Mouse (Mus musculus): ENCODE measurements around the gene Fuca1.

DNA sequence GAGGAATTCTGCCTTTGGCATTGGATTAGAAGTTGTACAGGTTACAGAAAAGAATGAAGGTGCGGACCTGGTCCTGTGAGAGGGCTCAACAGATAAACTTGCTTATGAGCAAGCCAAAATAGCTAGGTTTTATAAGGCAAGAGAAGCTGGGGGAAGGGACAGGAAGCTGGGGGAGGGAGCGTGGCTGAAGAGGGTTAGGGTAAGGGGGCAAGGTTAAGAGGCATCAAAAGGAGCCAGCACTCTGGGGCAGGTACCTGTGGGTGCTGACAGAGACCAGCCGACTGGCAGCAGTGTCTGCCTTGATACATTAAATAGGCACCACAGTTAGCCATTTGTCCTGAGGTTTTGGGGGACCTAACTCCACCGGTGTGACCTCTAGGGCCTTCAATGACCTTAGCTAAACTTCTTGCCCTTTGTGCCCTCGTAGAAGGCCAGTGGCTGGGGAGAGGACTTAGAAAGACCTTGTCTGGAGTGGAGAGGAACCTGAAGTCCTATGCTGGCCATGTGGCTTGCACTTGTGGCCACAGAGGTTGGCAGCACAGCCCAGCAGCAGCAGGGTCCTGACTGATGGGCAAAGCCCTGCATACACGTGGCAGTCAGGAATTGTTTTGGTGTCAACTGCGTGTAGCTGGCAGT, 36.5 kb upstream of the Fuca1 start:
- TF ChIP-seq CHD1 (IDR thresholded peaks at IDR 0.05; ENCODE audit: low read depth, low read length), result no peak
- TF ChIP-seq TCF12 (IDR thresholded peaks at IDR 0.05; ENCODE audit: low read depth, low read length), result no peak
- TF ChIP-seq CTCF (IDR thresholded peaks at IDR 0.05 in 2 of 3, conservative IDR thresholded peaks at IDR 0.05 in 1 of 3; ENCODE audit: control insufficient read depth in 1 of 3, insufficient read depth in 1 of 3, low read depth in 2 of 3, low read length in 3 of 3, poor library complexity in 1 of 3, severe bottlenecking in 1 of 3), result no peak
- no peak for TF ChIP-seq E2F4 (IDR thresholded peaks at IDR 0.05; ENCODE audit: borderline replicate concordance, low read depth, low read length)
